Mouse (Mus musculus) hindbrain, embryonic 11.5 days (tissue): ENCODE data around the gene Opcml. TPM values are rescaled to one million over a fixed set of nuclear protein-coding genes. Genes with fewer than 3 reads are reported as not detected.
A peak's percentile ranks its signal among the peaks of the same experiment; 100 is the strongest.

Experiments
- ATAC-seq: fragments of 200-750 bp; cut with Nextera tagmentation; 2 replicates; pipeline ENCODE4 v1.8.0; 2017; ENCODE audit warnings: mild to moderate bottlenecking, moderate TSS enrichment, moderate library complexity; ENCODE audit not compliant: low FRiP score
- DNase-seq: peaks from one replicate; pipeline ENCODE4 v3.0.0-alpha.2; 2015; ENCODE audit warnings: low spot score
- H3K27ac ChIP-seq: fragments of 300-500 bp; sonication (generic); 2 replicates; pipeline ENCODE4 v1.5.1; 2014; ENCODE audit warnings: mild to moderate bottlenecking, low read depth, low read length
- H3K27me3 ChIP-seq: fragments of 300-500 bp; sonication (generic); 2 replicates; pipeline ENCODE4 v1.6.1; 2014; ENCODE audit warnings: mild to moderate bottlenecking, low read length, moderate library complexity, mixed read lengths; ENCODE audit not compliant: control insufficient read depth, insufficient read depth
- H3K36me3 ChIP-seq: fragments of 300-500 bp; sonication (generic); 2 replicates; pipeline ENCODE4 v1.6.1; 2014; ENCODE audit warnings: mild to moderate bottlenecking, low read length, moderate library complexity, mixed read lengths; ENCODE audit not compliant: control insufficient read depth, insufficient read depth
- H3K4me1 ChIP-seq: fragments of 300-500 bp; sonication (generic); replicated peaks from 2 replicates; pipeline ENCODE4 v1.6.1; 2014; ENCODE audit warnings: low read length, mixed read lengths; ENCODE audit not compliant: control insufficient read depth, insufficient read depth
- H3K4me2 ChIP-seq: fragments of 300-500 bp; sonication (generic); replicated peaks from 2 replicates; pipeline ENCODE4 v1.6.1; 2014; ENCODE audit warnings: mild to moderate bottlenecking, low read depth, low read length
- H3K4me3 ChIP-seq: fragments of 300-500 bp; sonication (generic); 2 replicates; pipeline ENCODE4 v1.5.1; 2014; ENCODE audit warnings: low read depth, low read length
- H3K9ac ChIP-seq: fragments of 300-500 bp; sonication (generic); 2 replicates; pipeline ENCODE4 v1.6.1; 2014; ENCODE audit warnings: low read depth, low read length
- H3K9me3 ChIP-seq: fragments of 300-500 bp; sonication (generic); 2 replicates; pipeline ENCODE4 v1.6.1; 2016; ENCODE audit warnings: low read length; ENCODE audit not compliant: control insufficient read depth
- WGBS: fragments of 180-500 bp; shearing (Covaris S2); extraction: QIAGEN DNeasy Blood & Tissue Kit; methylation state at CpG from one replicate; pipeline ENCODE4 v1.1.7; 2014; 5-methylcytosine and 5-hydroxymethylcytosine counted together
- polyA plus RNA-seq: library from polyadenylated mRNA; unstranded; fragments of >200 nt; fragmentation: Nextera tagmentation; extraction: Ambion mirVana; gene quantifications from 2 replicates; pipeline ENCODE4 v1.2.1, GENCODE M21; 2014

Gene Opcml
- polyA plus RNA-seq, 1 experiment from 2014 or later: 5.7 TPM

- Histone ChIP-seq H3K4me1 (no peaks in the 10 kb centered on the region), H3K4me2 (no peak overlapping the region), H3K27ac (no peak overlapping the region), H3K4me3 (no peak overlapping the region), H3K27me3 (no peaks in the 10 kb centered on the region), H3K36me3 (no peaks in the 10 kb centered on the region), H3K9ac (no peak overlapping the region), H3K9me3 (no peaks in the 10 kb centered on the region)
- 93% methylated on average over 2 of the region's 2 CpGs for WGBS
- DNase-seq (no peak), ATAC-seq (no peak)
Measured at GRCm38 (mm10) chr9:28737955-28738354, 947.4 kb downstream of the Opcml start.

GRCm38 (mm10) chr9:28738451-28738860 lies 947.9 kb downstream of the Opcml start:
- ATAC-seq (no peak), DNase-seq (no peak)
- Histone ChIP-seq H3K4me1 (no peaks in the 10 kb centered on the region), H3K36me3 (no peaks in the 10 kb centered on the region), H3K9me3 (no peaks in the 10 kb centered on the region), H3K27ac (no peak overlapping the region), H3K9ac (no peak overlapping the region), H3K4me2 (no peak overlapping the region), H3K4me3 (no peak overlapping the region), H3K27me3 (no peaks in the 10 kb centered on the region)
- WGBS: 58% methylated on average over 1 of the region's 1 CpGs

GRCm38 (mm10) chr9:28744771-28745170 lies 954.2 kb downstream of the Opcml start:
- H3K9me3 ChIP-seq: no peaks in the 10 kb centered on the region
- no peak overlapping the region for H3K9ac ChIP-seq
- H3K4me2 ChIP-seq: no peak overlapping the region
- 93% methylated on average over 3 of the region's 3 CpGs for WGBS
- H3K4me3 ChIP-seq: no peak overlapping the region
- ATAC-seq (no peak), DNase-seq (no peak)
- no peaks in the 10 kb centered on the region for H3K27me3 ChIP-seq
- no peaks in the 10 kb centered on the region for H3K4me1 ChIP-seq
- H3K36me3 ChIP-seq: no peaks in the 10 kb centered on the region
- no peak overlapping the region for H3K27ac ChIP-seq

- Histone ChIP-seq H3K4me1 (no peaks in the 10 kb centered on the region), H3K4me3 (no peak overlapping the region), H3K4me2 (no peak overlapping the region), H3K9me3 (no peaks in the 10 kb centered on the region), H3K36me3 (no peaks in the 10 kb centered on the region), H3K27ac (no peak overlapping the region), H3K9ac (no peak overlapping the region), H3K27me3 (no peaks in the 10 kb centered on the region)
- ATAC-seq: no peak
- peak; percentile 30 for DNase-seq
- 88% methylated on average over 2 of the region's 2 CpGs for WGBS
Measured at GRCm38 (mm10) chr9:28748902-28749301, 958.3 kb downstream of the Opcml start.

- Histone ChIP-seq H3K4me2 (no peak overlapping the region), H3K9ac (no peak overlapping the region), H3K4me1 (no peaks in the 10 kb centered on the region), H3K27ac (no peak overlapping the region), H3K27me3 (no peaks in the 10 kb centered on the region), H3K9me3 (no peaks in the 10 kb centered on the region), H3K4me3 (no peak overlapping the region), H3K36me3 (no peaks in the 10 kb centered on the region)
- 70% methylated on average over 5 of the region's 5 CpGs for WGBS
- ATAC-seq (no peak), DNase-seq (no peak)
Measured at GRCm38 (mm10) chr9:28752908-28753307, 962.3 kb downstream of the Opcml start.

GRCm38 (mm10) chr9:28756841-28757451 lies 966.4 kb downstream of the Opcml start:
- no peaks in the 10 kb centered on the region for H3K27me3 ChIP-seq
- no peaks in the 10 kb centered on the region for H3K36me3 ChIP-seq
- H3K4me1 ChIP-seq: no peaks in the 10 kb centered on the region
- WGBS: 69% methylated on average over 4 of the region's 4 CpGs
- ATAC-seq: no peak
- H3K9ac ChIP-seq: no peak overlapping the region
- no peak overlapping the region for H3K27ac ChIP-seq
- DNase-seq: peak; percentile 14
- H3K9me3 ChIP-seq: no peaks in the 10 kb centered on the region
- H3K4me2 ChIP-seq: no peak overlapping the region
- no peak overlapping the region for H3K4me3 ChIP-seq

- no peaks in the 10 kb centered on the region for H3K4me1 ChIP-seq
- 85% methylated on average over 4 of the region's 4 CpGs for whole genome bisulfite sequencing
- no peak overlapping the region for H3K9ac ChIP-seq
- no peaks in the 10 kb centered on the region for H3K9me3 ChIP-seq
- H3K27ac ChIP-seq: no peak overlapping the region
- DNase-seq: no peak
- ATAC-seq: no peak
- H3K4me2 ChIP-seq: no peak overlapping the region
- H3K27me3 ChIP-seq: no peaks in the 10 kb centered on the region
- H3K36me3 ChIP-seq: no peaks in the 10 kb centered on the region
- H3K4me3 ChIP-seq: no peak overlapping the region
Measured at GRCm38 (mm10) chr9:28761460-28761859, 970.9 kb downstream of the Opcml start.

- DNase-seq (no peak), ATAC-seq (no peak)
- Histone ChIP-seq H3K27me3 (no peaks in the 10 kb centered on the region), H3K36me3 (no peaks in the 10 kb centered on the region), H3K27ac (no peak overlapping the region), H3K9ac (no peak overlapping the region), H3K4me3 (no peak overlapping the region), H3K4me2 (no peak overlapping the region), H3K4me1 (no peaks in the 10 kb centered on the region), H3K9me3 (no peaks in the 10 kb centered on the region)
- WGBS: 84% methylated on average over 1 of the region's 1 CpGs
Measured at GRCm38 (mm10) chr9:28764149-28764548, 973.6 kb downstream of the Opcml start.
